ENCODE assay signal across 28 mouse cellular contexts in genomic region chr15:27756426-27756825, GRCm38 (mm10).
DNase-seq lines count a peak whose midpoint lies in the region; ATAC-seq and TF ChIP-seq lines count a peak whose summit lies in the region.
"Had no signal": no experiment of that assay in that cellular context is flagged by ENCODE, and none has a peak within 500 bp of the region (broad histone marks: within the 10 kb centered on the region; RNA-seq: fewer than 3 reads in every experiment).

No protein-coding gene starts in this region.

- 80% methylated on average over 11 of the region's 11 CpGs for WGBS in olfactory bulb, adult 2 months

- no peak overlapping the region for H3K4me3 ChIP-seq in left cerebral cortex, adult 2 months
- no peak overlapping the region for H3K4me3 ChIP-seq in olfactory bulb, adult 2 months (ENCODE audit: insufficient read depth, low read depth, low read length)
- H3K4me3 ChIP-seq: embryonic facial prominence, embryonic 10.5 days; embryonic facial prominence, embryonic 13.5 days; erythroblast, embryonic 14.5 days; forebrain, embryonic 12.5 days; heart, embryonic 12.5 days; heart, embryonic 15.5 days; hindbrain, embryonic 10.5 days; hindbrain, embryonic 13.5 days had no signal

- no peak for TF ChIP-seq POLR2A in olfactory bulb, adult 2 months (IDR thresholded peaks at IDR 0.05; ENCODE audit: insufficient read depth, low read depth, low read length)

- TF ChIP-seq CTCF in left cerebral cortex, adult 2 months (IDR thresholded peaks at IDR 0.05): no peak
- no peak for TF ChIP-seq CTCF in olfactory bulb, adult 2 months (IDR thresholded peaks at IDR 0.05; ENCODE audit: insufficient read depth, low read depth, low read length)

- no peak for DNase-seq in frontal cortex, postnatal 10 days (ENCODE audit: low spot score in 2 of 2)
- DNase-seq in left cerebral cortex, adult 2 months (ENCODE audit: extremely low spot score in 1 of 2, low spot score in 2 of 2): no peak
- DNase-seq in left cerebral cortex, adult 11 months (ENCODE audit: low spot score): no peak
- DNase-seq: adrenal gland, postnatal 10 days; adrenal gland, postnatal 36 days; cerebellum, adult 11 months; cerebellum, adult 2 months; cerebellum, adult 9-11 months; cerebellum, postnatal 25 days; embryo, embryonic 11 days; gastrocnemius, postnatal 25 days; heart, adult 18-20 months; heart, postnatal 10 days; heart, postnatal 36 days had no signal

- peak; percentile 14; the same call in 1 of the 2 replicates for ATAC-seq in frontal cortex, adult (ENCODE audit: low TSS enrichment)
- no peak for ATAC-seq in megakaryocyte, adult 5-6 weeks (ENCODE audit: poor library complexity, severe bottlenecking)
- ATAC-seq: forebrain, embryonic 16.5 days; hindbrain, embryonic 16.5 days; Patski had no signal

- H3K4me1 ChIP-seq in olfactory bulb, adult 2 months (ENCODE audit: control insufficient read depth, insufficient read depth, low read length): peaks cover 25% of the 10 kb centered on the region
- H3K4me1 ChIP-seq: heart, embryonic 15.5 days; hindbrain, embryonic 10.5 days had no signal

- H3K27ac ChIP-seq in left cerebral cortex, adult 2 months: peak overlapping the region; percentile 16
- 0 out of 2 replicates have a peak overlapping the region, but pooled peaks have one; percentile 0 for H3K27ac ChIP-seq in olfactory bulb, adult 2 months (ENCODE audit: insufficient read depth, low read depth, low read length)
- H3K27ac ChIP-seq: embryonic facial prominence, embryonic 10.5 days; embryonic facial prominence, embryonic 13.5 days; forebrain, embryonic 12.5 days; heart, embryonic 15.5 days; hindbrain, embryonic 10.5 days; hindbrain, embryonic 13.5 days had no signal

- intact Hi-C loops in left cerebral cortex, adult 2 months (cut with DNase I): no loop called here
